Mouse (Mus musculus): ENCODE results near the gene Ifi27l2a. TPM values are rescaled to one million over a fixed set of nuclear protein-coding genes. Genes with fewer than 3 reads are reported as not detected.
"Not testable (repeated sequence)": the region's sequence is repeated elsewhere in the genome, so short reads cannot be mapped to it uniquely, and the experiment has no call there.

The Ifi27l2a gene
- polyA plus RNA-seq, 1 experiment from 2014 or later: 23.2 TPM

- Histone ChIP-seq H3K4me1 (replicated peaks; ENCODE audit: control insufficient read depth, insufficient read depth, low read length) (no peaks in the 10 kb centered on the region), H3K27ac (ENCODE audit: low read depth) (no peak overlapping the region), H3K27me3 (replicated peaks; ENCODE audit: control insufficient read depth, insufficient read depth, low read length) (no peaks in the 10 kb centered on the region), H3K36me3 (ENCODE audit: control insufficient read depth, insufficient read depth, low read length) (no peaks in the 10 kb centered on the region), H3K9me3 (ENCODE audit: control insufficient read depth, low read length) (no peaks in the 10 kb centered on the region), H3K9ac (ENCODE audit: low read length) (no peak overlapping the region), H3K4me2 (ENCODE audit: low read length) (no peak overlapping the region), H3K4me3 (ENCODE audit: low read depth, low read length) (no peak overlapping the region)
- 75% methylated on average over 5 of the region's 5 CpGs for WGBS
- DNase-seq (ENCODE audit: low spot score) (no peak), ATAC-seq (replicated peaks; ENCODE audit: low FRiP score, low TSS enrichment, low read depth) (no peak)
These were observed 38.2 kb upstream of the Ifi27l2a start for GRCm38 (mm10) chr12:103481671-103482070.

- Histone ChIP-seq H3K4me2 (ENCODE audit: low read length) (no peak overlapping the region), H3K9ac (ENCODE audit: low read length) (no peak overlapping the region), H3K27ac (ENCODE audit: low read depth) (no peak overlapping the region), H3K36me3 (ENCODE audit: control insufficient read depth, insufficient read depth, low read length) (no peaks in the 10 kb centered on the region), H3K9me3 (ENCODE audit: control insufficient read depth, low read length) (no peaks in the 10 kb centered on the region), H3K27me3 (replicated peaks; ENCODE audit: control insufficient read depth, insufficient read depth, low read length) (no peaks in the 10 kb centered on the region), H3K4me3 (ENCODE audit: low read depth, low read length) (no peak overlapping the region), H3K4me1 (replicated peaks; ENCODE audit: control insufficient read depth, insufficient read depth, low read length) (no peaks in the 10 kb centered on the region)
- DNase-seq (ENCODE audit: low spot score) (no peak), ATAC-seq (replicated peaks; ENCODE audit: low FRiP score, low TSS enrichment, low read depth) (no peak)
- WGBS: 49% methylated on average over 7 of the region's 7 CpGs
These were observed 34.1 kb upstream of the Ifi27l2a start for GRCm38 (mm10) chr12:103477461-103478015.

- H3K27me3 ChIP-seq (replicated peaks; ENCODE audit: control insufficient read depth, insufficient read depth, low read length): no peaks in the 10 kb centered on the region
- H3K27ac ChIP-seq (ENCODE audit: low read depth): no peak overlapping the region
- no peaks in the 10 kb centered on the region for H3K36me3 ChIP-seq (ENCODE audit: control insufficient read depth, insufficient read depth, low read length)
- no peaks in the 10 kb centered on the region for H3K4me1 ChIP-seq (replicated peaks; ENCODE audit: control insufficient read depth, insufficient read depth, low read length)
- no peaks in the 10 kb centered on the region for H3K9me3 ChIP-seq (ENCODE audit: control insufficient read depth, low read length)
- H3K4me3 ChIP-seq (ENCODE audit: low read depth, low read length): no peak overlapping the region
- DNase-seq (ENCODE audit: low spot score): no peak
- H3K4me2 ChIP-seq (ENCODE audit: low read length): no peak overlapping the region
- ATAC-seq (replicated peaks; ENCODE audit: low FRiP score, low TSS enrichment, low read depth): no peak
- H3K9ac ChIP-seq (ENCODE audit: low read length): no peak overlapping the region
- WGBS: 68% methylated on average over 1 of the region's 1 CpGs
These were observed 33.4 kb upstream of the Ifi27l2a start for GRCm38 (mm10) chr12:103476779-103477389.

GRCm38 (mm10) chr12:103474481-103474880, 31.0 kb upstream of the Ifi27l2a start:
- ATAC-seq (replicated peaks; ENCODE audit: low FRiP score, low TSS enrichment, low read depth): no peak
- WGBS: 39% methylated on average over 2 of the region's 2 CpGs
- DNase-seq (ENCODE audit: low spot score): no peak
- H3K9me3 ChIP-seq (ENCODE audit: control insufficient read depth, low read length): no peaks in the 10 kb centered on the region
- no peak overlapping the region for H3K27ac ChIP-seq (ENCODE audit: low read depth)
- no peak overlapping the region for H3K4me3 ChIP-seq (ENCODE audit: low read depth, low read length)
- no peak overlapping the region for H3K4me2 ChIP-seq (ENCODE audit: low read length)
- H3K36me3 ChIP-seq (ENCODE audit: control insufficient read depth, insufficient read depth, low read length): no peaks in the 10 kb centered on the region
- no peak overlapping the region for H3K9ac ChIP-seq (ENCODE audit: low read length)
- H3K4me1 ChIP-seq (replicated peaks; ENCODE audit: control insufficient read depth, insufficient read depth, low read length): no peaks in the 10 kb centered on the region
- H3K27me3 ChIP-seq (replicated peaks; ENCODE audit: control insufficient read depth, insufficient read depth, low read length): no peaks in the 10 kb centered on the region

GRCm38 (mm10) chr12:103457140-103457539, 13.7 kb upstream of the Ifi27l2a start, which contains the start of gene Ifi27l2b:
TSS of gene Ifi27l2b (minus strand) at chr12:103457223.
- no peaks in the 10 kb centered on the region for H3K4me1 ChIP-seq (replicated peaks; ENCODE audit: control insufficient read depth, insufficient read depth, low read length)
- WGBS: 63% methylated on average over 3 of the region's 3 CpGs
- ATAC-seq (replicated peaks; ENCODE audit: low FRiP score, low TSS enrichment, low read depth): peak; percentile 80

GRCm38 (mm10) chr12:103456727-103457126, 13.2 kb upstream of the Ifi27l2a start:
- H3K9me3 ChIP-seq (ENCODE audit: control insufficient read depth, low read length); H3K27ac ChIP-seq (ENCODE audit: low read depth); H3K9ac ChIP-seq (ENCODE audit: low read length); DNase-seq (ENCODE audit: low spot score); H3K4me2 ChIP-seq (ENCODE audit: low read length); H3K27me3 ChIP-seq (replicated peaks; ENCODE audit: control insufficient read depth, insufficient read depth, low read length); H3K4me1 ChIP-seq (replicated peaks; ENCODE audit: control insufficient read depth, insufficient read depth, low read length); H3K4me3 ChIP-seq (ENCODE audit: low read depth, low read length); H3K36me3 ChIP-seq (ENCODE audit: control insufficient read depth, insufficient read depth, low read length); ATAC-seq (replicated peaks; ENCODE audit: low FRiP score, low TSS enrichment, low read depth): not testable (repeated sequence)
- WGBS: no CpG with 5 or more reads among the region's 1 CpGs

More at GRCm38 (mm10) chr12:103457140-103457539, 13.7 kb upstream of the Ifi27l2a start, which contains the start of gene Ifi27l2b:
- no peak within 1 kb of the TSS for H3K4me2 ChIP-seq (ENCODE audit: low read length)
- no peak within 1 kb of the TSS for H3K27ac ChIP-seq (ENCODE audit: low read depth)
- H3K36me3 ChIP-seq (ENCODE audit: control insufficient read depth, insufficient read depth, low read length): no peaks in the 10 kb centered on the region
- H3K4me3 ChIP-seq (ENCODE audit: low read depth, low read length): no peak within 1 kb of the TSS
- H3K27me3 ChIP-seq (replicated peaks; ENCODE audit: control insufficient read depth, insufficient read depth, low read length): no peaks in the 10 kb centered on the region
- H3K9ac ChIP-seq (ENCODE audit: low read length): no peak within 1 kb of the TSS
- DNase-seq (ENCODE audit: low spot score): no peak
- H3K9me3 ChIP-seq (ENCODE audit: control insufficient read depth, low read length): no peaks in the 10 kb centered on the region

GRCm38 (mm10) chr12:103453361-103453760, 9.9 kb upstream of the Ifi27l2a start:
- 0 out of 2 replicates have a peak, but pooled peaks have one; percentile 55 for ATAC-seq (replicated peaks; ENCODE audit: low FRiP score, low TSS enrichment, low read depth)
- no peak for DNase-seq (ENCODE audit: low spot score)

GRCm38 (mm10) chr12:103445060-103445459, 1.6 kb upstream of the Ifi27l2a start:
- H3K9me3 ChIP-seq (ENCODE audit: control insufficient read depth, low read length): no peaks in the 10 kb centered on the region
- no peak overlapping the region for H3K27ac ChIP-seq (ENCODE audit: low read depth)
- no peak overlapping the region for H3K4me3 ChIP-seq (ENCODE audit: low read depth, low read length)
- ATAC-seq (replicated peaks; ENCODE audit: low FRiP score, low TSS enrichment, low read depth) (no peak), DNase-seq (ENCODE audit: low spot score) (no peak)
- no peaks in the 10 kb centered on the region for H3K27me3 ChIP-seq (replicated peaks; ENCODE audit: control insufficient read depth, insufficient read depth, low read length)
- 81% methylated on average over 3 of the region's 3 CpGs for WGBS
- no peaks in the 10 kb centered on the region for H3K4me1 ChIP-seq (replicated peaks; ENCODE audit: control insufficient read depth, insufficient read depth, low read length)
- H3K4me2 ChIP-seq (ENCODE audit: low read length): no peak overlapping the region
- H3K9ac ChIP-seq (ENCODE audit: low read length): no peak overlapping the region
- no peaks in the 10 kb centered on the region for H3K36me3 ChIP-seq (ENCODE audit: control insufficient read depth, insufficient read depth, low read length)

More at GRCm38 (mm10) chr12:103453361-103453760, 9.9 kb upstream of the Ifi27l2a start:
- Histone ChIP-seq H3K27me3 (replicated peaks; ENCODE audit: control insufficient read depth, insufficient read depth, low read length) (no peaks in the 10 kb centered on the region), H3K4me2 (ENCODE audit: low read length) (no peak overlapping the region), H3K27ac (ENCODE audit: low read depth) (no peak overlapping the region), H3K4me1 (replicated peaks; ENCODE audit: control insufficient read depth, insufficient read depth, low read length) (no peaks in the 10 kb centered on the region), H3K9ac (ENCODE audit: low read length) (no peak overlapping the region), H3K4me3 (ENCODE audit: low read depth, low read length) (no peak overlapping the region), H3K36me3 (ENCODE audit: control insufficient read depth, insufficient read depth, low read length) (no peaks in the 10 kb centered on the region), H3K9me3 (ENCODE audit: control insufficient read depth, low read length) (no peaks in the 10 kb centered on the region)

GRCm38 (mm10) chr12:103444261-103444660, 781 bp upstream of the Ifi27l2a start:
- H3K27ac ChIP-seq (ENCODE audit: low read depth); H3K27me3 ChIP-seq (replicated peaks; ENCODE audit: control insufficient read depth, insufficient read depth, low read length); H3K9ac ChIP-seq (ENCODE audit: low read length); H3K9me3 ChIP-seq (ENCODE audit: control insufficient read depth, low read length); ATAC-seq (replicated peaks; ENCODE audit: low FRiP score, low TSS enrichment, low read depth); DNase-seq (ENCODE audit: low spot score); H3K4me1 ChIP-seq (replicated peaks; ENCODE audit: control insufficient read depth, insufficient read depth, low read length); H3K4me3 ChIP-seq (ENCODE audit: low read depth, low read length); H3K36me3 ChIP-seq (ENCODE audit: control insufficient read depth, insufficient read depth, low read length); H3K4me2 ChIP-seq (ENCODE audit: low read length): not testable (repeated sequence)
- WGBS: 34% methylated on average over 6 of the region's 7 CpGs
